Mouse (Mus musculus) heart, adult 18-20 months (tissue): Measurements from ENCODE around the gene Olfr716. TPM values are rescaled to one million over a fixed set of nuclear protein-coding genes. Genes with fewer than 3 reads are reported as not detected.
"Not testable (repeated sequence)": the region's sequence is repeated elsewhere in the genome, so short reads cannot be mapped to it uniquely, and the experiment has no call there.

Source experiments
- DNase-seq, 2 experiments: peaks; one replicate each; pipeline ENCODE4 v3.0.0; 2021 to 2022; ENCODE audit warnings: mixed read lengths in 1 of 2
- long read RNA-seq, 2 experiments: library from polyadenylated mRNA; stranded (forward); transcript quantifications; one replicate each; pipeline ENCODE4 v2.0.0; 2021
- total RNA-seq, 2 experiments: library from RNA; stranded (reverse); gene quantifications; 2 replicates each; pipeline ENCODE4 v1.2.3; 2021

The Olfr716 gene
- not detected for total RNA-seq
- long read RNA-seq, experiment 1: 0 reads
- long read RNA-seq, experiment 2: 0 reads

DNA sequence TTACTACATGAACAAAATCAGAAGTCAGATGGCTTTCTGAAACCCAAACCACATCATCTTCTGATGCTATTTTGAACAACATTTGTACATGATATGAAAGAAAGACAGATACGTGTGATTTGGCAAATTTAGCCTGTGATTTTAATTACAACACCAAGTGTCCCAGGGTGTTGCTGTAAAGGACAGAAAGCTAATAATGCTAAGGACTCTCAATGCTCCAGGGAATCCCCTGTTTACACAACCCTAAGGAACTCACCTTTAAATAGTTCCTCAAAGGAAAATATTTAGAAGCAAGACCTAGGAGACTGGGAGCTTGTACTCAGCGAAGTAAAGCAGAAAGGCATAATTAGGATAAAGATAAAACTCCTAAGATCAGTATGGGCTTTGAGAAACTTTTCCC is at the start of gene Olfr716:
Gene Olfr716 (plus strand): TSS at position 301 of the 400 bp plus-strand sequence.
- DNase-seq: not testable (repeated sequence)

DNA sequence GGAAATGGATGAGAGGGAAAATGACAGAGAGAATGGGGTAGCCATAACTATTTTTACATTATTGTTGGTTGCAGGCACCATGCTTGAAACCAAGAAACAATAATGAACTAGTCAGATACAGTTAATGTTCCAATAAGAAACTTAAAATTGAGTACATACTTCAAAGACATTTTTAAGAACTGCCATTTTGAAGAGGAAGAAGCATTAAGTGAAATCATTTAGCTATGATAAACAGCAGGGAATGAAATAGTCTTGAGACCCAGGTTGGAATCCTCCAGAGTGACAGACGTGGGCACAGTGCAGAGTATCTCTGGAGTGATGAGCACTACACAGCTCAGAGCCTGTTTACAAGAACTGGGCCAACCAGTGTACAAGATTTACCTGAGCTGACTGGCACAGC is 45.2 kb upstream of the Olfr716 start, which contains the start of gene Olfr17:
Gene Olfr17 (plus strand): TSS at position 301 of the 400 bp plus-strand sequence.
- no peak for DNase-seq

DNA sequence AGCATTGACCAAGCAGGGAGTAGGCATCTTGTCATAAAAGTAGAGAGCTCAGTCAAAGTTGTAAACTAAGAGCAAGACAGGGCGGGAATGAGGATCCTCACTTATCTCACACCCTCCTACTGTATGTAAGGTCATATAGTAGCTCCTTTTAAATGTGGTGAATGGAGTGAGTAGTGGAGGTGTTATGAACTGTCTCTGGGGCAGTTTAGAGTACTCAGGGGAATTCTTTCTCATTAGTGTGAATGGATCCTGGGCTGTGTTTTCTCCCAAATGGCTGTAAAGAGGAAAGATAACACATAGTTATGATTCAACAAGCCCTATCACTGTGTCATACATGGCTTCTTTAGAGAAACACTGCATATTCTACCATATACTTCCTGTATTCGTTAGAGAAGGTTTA is 27.9 kb upstream of the Olfr716 start, which contains the start of gene Olfr715b:
Gene Olfr715b (minus strand): TSS at position 101 of the 400 bp plus-strand sequence.
- DNase-seq: not testable (repeated sequence)

DNA sequence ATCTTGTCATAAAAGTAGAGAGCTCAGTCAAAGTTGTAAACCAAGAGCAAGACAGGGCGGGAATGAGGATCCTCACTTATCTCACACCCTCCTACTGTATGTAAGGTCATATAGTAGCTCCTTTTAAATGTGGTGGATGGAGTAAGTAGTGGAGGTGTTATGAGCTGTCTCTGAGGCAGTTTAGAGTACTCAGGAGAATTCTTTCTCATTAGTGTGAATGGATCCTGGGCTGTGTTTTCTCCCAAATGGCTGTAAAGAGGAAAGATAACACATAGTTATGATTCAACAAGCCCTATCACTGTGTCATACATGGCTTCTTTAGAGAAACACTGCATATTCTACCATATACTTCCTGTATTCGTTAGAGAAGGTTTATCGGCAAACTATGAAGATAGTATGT is 7.1 kb upstream of the Olfr716 start, which contains the start of gene Olfr715:
Gene Olfr715 (minus strand): TSS at position 101 of the 400 bp plus-strand sequence.
- not testable (repeated sequence) for DNase-seq

DNA sequence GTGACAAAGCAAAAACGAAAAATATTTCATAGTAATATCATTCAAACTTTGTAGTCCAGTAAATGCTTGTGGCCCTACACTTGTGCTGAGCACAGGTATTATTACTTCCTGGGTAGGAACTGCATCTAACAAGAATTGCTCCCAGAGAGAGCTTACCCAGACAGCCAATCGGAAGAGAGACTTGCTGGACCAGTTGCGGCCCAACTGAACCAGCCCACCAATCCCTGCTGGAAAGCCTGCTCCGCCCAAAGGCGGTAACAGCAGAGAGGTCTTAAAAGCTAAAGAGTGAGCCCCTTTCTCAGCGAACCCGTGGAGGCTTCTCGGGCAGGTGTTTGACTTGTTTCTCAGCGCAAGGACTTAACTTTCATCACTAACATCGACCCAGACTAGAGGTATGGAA is 28.6 kb downstream of the Olfr716 start, which contains the start of gene Nlrp14:
Gene Nlrp14 (plus strand): TSS at position 301 of the 400 bp plus-strand sequence.
- DNase-seq: no peak

DNA sequence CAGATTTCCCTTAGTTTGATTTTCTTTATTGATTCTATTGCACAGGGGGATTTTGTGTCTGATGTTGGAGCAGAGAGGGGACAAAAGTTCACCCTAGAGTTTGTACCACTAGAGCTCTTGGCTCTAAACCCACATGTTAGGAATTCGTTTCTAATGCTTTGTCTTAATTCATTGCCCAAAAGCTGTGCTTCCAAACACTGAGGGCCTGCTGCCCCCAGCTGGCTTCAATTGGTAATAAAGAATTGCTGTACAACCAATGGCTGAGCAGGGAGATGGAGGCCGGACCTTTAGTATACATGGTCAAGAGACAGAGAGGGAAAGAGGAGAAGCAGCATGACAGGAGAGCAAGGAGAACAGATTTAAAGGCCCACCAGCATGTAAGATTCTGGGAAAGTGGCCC is 42.3 kb downstream of the Olfr716 start:
- no peak for DNase-seq

Other genes with a start within 250 kb of the Olfr716 start
- gene Olfr707, start 237.1 kb upstream of the Olfr716 start, total RNA-seq: not detected
- not detected for gene Olfr1532-ps1, start 230.3 kb upstream of the Olfr716 start, total RNA-seq
- not detected for gene Olfr709-ps1, start 206.1 kb upstream of the Olfr716 start, total RNA-seq
- not detected for gene Olfr710, start 190.0 kb upstream of the Olfr716 start, total RNA-seq
- gene Olfr6, start 174.4 kb upstream of the Olfr716 start, total RNA-seq: not detected
- not detected for gene Olfr711, start 162.9 kb upstream of the Olfr716 start, total RNA-seq
- gene Olfr2, start 132.3 kb upstream of the Olfr716 start, total RNA-seq: not detected
- not detected for gene Olfr713, start 107.2 kb upstream of the Olfr716 start, total RNA-seq
- not detected for gene Olfr714, start 67.3 kb upstream of the Olfr716 start, total RNA-seq
- not detected for gene Olfr17, start 45.1 kb upstream of the Olfr716 start, total RNA-seq
- gene Olfr715b, start 28.0 kb upstream of the Olfr716 start, total RNA-seq: not detected
- not detected for gene Olfr715, start 7.2 kb upstream of the Olfr716 start, total RNA-seq
- gene Nlrp14, start 28.7 kb downstream of the Olfr716 start, total RNA-seq: not detected
- gene Rbmxl2, start 71.1 kb downstream of the Olfr716 start, total RNA-seq: not detected
- gene Syt9, start 232.4 kb downstream of the Olfr716 start, total RNA-seq: under 1 TPM in 1 of 2 experiments, not detected in 1; 0.10 TPM